Mouse (Mus musculus): ENCODE results near the gene Amigo1. TPM values are rescaled to one million over a fixed set of nuclear protein-coding genes. Genes with fewer than 3 reads are reported as not detected.

Amigo1 gene
- polyA plus RNA-seq, 1 experiment from 2014 or later: 11.3 TPM

GRCm38 (mm10) chr3:108158383-108159037 lies 27.6 kb upstream of the Amigo1 start:
- Histone ChIP-seq H3K4me2 (replicated peaks) (no peak overlapping the region), H3K9ac (peak overlapping the region; percentile 2; the same call in 1 of the 2 replicates), H3K4me1 (replicated peaks; ENCODE audit: control insufficient read depth, insufficient read depth, low read length) (peaks cover 10% of the 10 kb centered on the region; the same call in 1 of the 2 replicates), H3K4me3 (replicated peaks; ENCODE audit: low read length) (no peak overlapping the region), H3K36me3 (replicated peaks; ENCODE audit: control insufficient read depth, insufficient read depth) (no peaks in the 10 kb centered on the region), H3K27ac (peak overlapping the region; percentile 71), H3K9me3 (ENCODE audit: control insufficient read depth, low read length) (no peaks in the 10 kb centered on the region), H3K27me3 (ENCODE audit: control insufficient read depth, insufficient read depth, low read length) (no peaks in the 10 kb centered on the region)
- ATAC-seq (ENCODE audit: low FRiP score): peak; percentile 42; the same call in 1 of the 2 replicates
- 55% methylated on average over 9 of the region's 9 CpGs for WGBS
- no peak for DNase-seq (ENCODE audit: low spot score)

- Histone ChIP-seq H3K9me3 (ENCODE audit: control insufficient read depth, low read length) (no peaks in the 10 kb centered on the region), H3K4me3 (replicated peaks; ENCODE audit: low read length) (no peak overlapping the region), H3K36me3 (replicated peaks; ENCODE audit: control insufficient read depth, insufficient read depth) (no peaks in the 10 kb centered on the region), H3K9ac (no peak overlapping the region), H3K27me3 (ENCODE audit: control insufficient read depth, insufficient read depth, low read length) (no peaks in the 10 kb centered on the region), H3K4me2 (replicated peaks) (no peak overlapping the region), H3K27ac (no peak overlapping the region), H3K4me1 (replicated peaks; ENCODE audit: control insufficient read depth, insufficient read depth, low read length) (peaks cover 28% of the 10 kb centered on the region)
- ATAC-seq (ENCODE audit: low FRiP score): no peak
- 71% methylated on average over 5 of the region's 5 CpGs for WGBS
- no peak for DNase-seq (ENCODE audit: low spot score)
Observed at GRCm38 (mm10) chr3:108164091-108164490, 22.0 kb upstream of the Amigo1 start.

GRCm38 (mm10) chr3:108164807-108165206 lies 21.3 kb upstream of the Amigo1 start:
- Histone ChIP-seq H3K4me2 (replicated peaks) (peak overlapping the region; percentile 41), H3K4me1 (replicated peaks; ENCODE audit: control insufficient read depth, insufficient read depth, low read length) (peaks cover 31% of the 10 kb centered on the region), H3K4me3 (replicated peaks; ENCODE audit: low read length) (0 out of 2 replicates have a peak overlapping the region, but pooled peaks have one; percentile 2), H3K27ac (peak overlapping the region; percentile 68), H3K9ac (peak overlapping the region; percentile 16; the same call in 1 of the 2 replicates), H3K27me3 (ENCODE audit: control insufficient read depth, insufficient read depth, low read length) (no peaks in the 10 kb centered on the region), H3K36me3 (replicated peaks; ENCODE audit: control insufficient read depth, insufficient read depth) (no peaks in the 10 kb centered on the region), H3K9me3 (ENCODE audit: control insufficient read depth, low read length) (no peaks in the 10 kb centered on the region)
- 12% methylated on average over 9 of the region's 9 CpGs for WGBS
- peak; percentile 97 for DNase-seq (ENCODE audit: low spot score)
- ATAC-seq (ENCODE audit: low FRiP score): peak; percentile 78

- 19% methylated on average over 10 of the region's 10 CpGs for WGBS
- Histone ChIP-seq H3K9ac (0 out of 2 replicates have a peak overlapping the region, but pooled peaks have one; percentile 4), H3K4me1 (replicated peaks; ENCODE audit: control insufficient read depth, insufficient read depth, low read length) (peaks cover 31% of the 10 kb centered on the region), H3K27ac (peak overlapping the region; percentile 68), H3K4me2 (replicated peaks) (no peak overlapping the region), H3K36me3 (replicated peaks; ENCODE audit: control insufficient read depth, insufficient read depth) (no peaks in the 10 kb centered on the region), H3K4me3 (replicated peaks; ENCODE audit: low read length) (no peak overlapping the region), H3K27me3 (ENCODE audit: control insufficient read depth, insufficient read depth, low read length) (no peaks in the 10 kb centered on the region), H3K9me3 (ENCODE audit: control insufficient read depth, low read length) (no peaks in the 10 kb centered on the region)
- DNase-seq (ENCODE audit: low spot score) (no peak), ATAC-seq (ENCODE audit: low FRiP score) (peak; percentile 5; the same call in 1 of the 2 replicates)
Observed at GRCm38 (mm10) chr3:108165532-108166315, 20.4 kb upstream of the Amigo1 start.

- no peaks in the 10 kb centered on the region for H3K36me3 ChIP-seq (replicated peaks; ENCODE audit: control insufficient read depth, insufficient read depth)
- ATAC-seq (ENCODE audit: low FRiP score): peak; percentile 61
- WGBS: 4% methylated on average over 9 of the region's 11 CpGs
- H3K9me3 ChIP-seq (ENCODE audit: control insufficient read depth, low read length): no peaks in the 10 kb centered on the region
- DNase-seq (ENCODE audit: low spot score): peak; percentile 52
- H3K9ac ChIP-seq: no peak overlapping the region
- peaks cover 31% of the 10 kb centered on the region for H3K4me1 ChIP-seq (replicated peaks; ENCODE audit: control insufficient read depth, insufficient read depth, low read length)
- H3K4me3 ChIP-seq (replicated peaks; ENCODE audit: low read length): no peak overlapping the region
- no peaks in the 10 kb centered on the region for H3K27me3 ChIP-seq (ENCODE audit: control insufficient read depth, insufficient read depth, low read length)
- peak overlapping the region; percentile 72 for H3K27ac ChIP-seq
- H3K4me2 ChIP-seq (replicated peaks): no peak overlapping the region
Observed at GRCm38 (mm10) chr3:108166486-108167211, 19.5 kb upstream of the Amigo1 start.

GRCm38 (mm10) chr3:108167499-108167898 lies 18.6 kb upstream of the Amigo1 start:
- Histone ChIP-seq H3K4me3 (replicated peaks; ENCODE audit: low read length) (no peak overlapping the region), H3K9me3 (ENCODE audit: control insufficient read depth, low read length) (no peaks in the 10 kb centered on the region), H3K9ac (no peak overlapping the region), H3K36me3 (replicated peaks; ENCODE audit: control insufficient read depth, insufficient read depth) (no peaks in the 10 kb centered on the region), H3K4me1 (replicated peaks; ENCODE audit: control insufficient read depth, insufficient read depth, low read length) (peaks cover 31% of the 10 kb centered on the region), H3K4me2 (replicated peaks) (no peak overlapping the region), H3K27ac (peak overlapping the region; percentile 72), H3K27me3 (ENCODE audit: control insufficient read depth, insufficient read depth, low read length) (no peaks in the 10 kb centered on the region)
- DNase-seq (ENCODE audit: low spot score) (no peak), ATAC-seq (ENCODE audit: low FRiP score) (no peak)
- 34% methylated on average over 14 of the region's 14 CpGs for WGBS

GRCm38 (mm10) chr3:108169199-108169598 lies 16.9 kb upstream of the Amigo1 start:
- H3K36me3 ChIP-seq (replicated peaks; ENCODE audit: control insufficient read depth, insufficient read depth): no peaks in the 10 kb centered on the region
- DNase-seq (ENCODE audit: low spot score) (no peak), ATAC-seq (ENCODE audit: low FRiP score) (no peak)
- no peaks in the 10 kb centered on the region for H3K27me3 ChIP-seq (ENCODE audit: control insufficient read depth, insufficient read depth, low read length)
- no peak overlapping the region for H3K9ac ChIP-seq
- WGBS: 36% methylated on average over 3 of the region's 3 CpGs
- H3K9me3 ChIP-seq (ENCODE audit: control insufficient read depth, low read length): no peaks in the 10 kb centered on the region
- peaks cover 33% of the 10 kb centered on the region for H3K4me1 ChIP-seq (replicated peaks; ENCODE audit: control insufficient read depth, insufficient read depth, low read length)
- H3K4me2 ChIP-seq (replicated peaks): no peak overlapping the region
- no peak overlapping the region for H3K4me3 ChIP-seq (replicated peaks; ENCODE audit: low read length)
- H3K27ac ChIP-seq: no peak overlapping the region

DNA sequence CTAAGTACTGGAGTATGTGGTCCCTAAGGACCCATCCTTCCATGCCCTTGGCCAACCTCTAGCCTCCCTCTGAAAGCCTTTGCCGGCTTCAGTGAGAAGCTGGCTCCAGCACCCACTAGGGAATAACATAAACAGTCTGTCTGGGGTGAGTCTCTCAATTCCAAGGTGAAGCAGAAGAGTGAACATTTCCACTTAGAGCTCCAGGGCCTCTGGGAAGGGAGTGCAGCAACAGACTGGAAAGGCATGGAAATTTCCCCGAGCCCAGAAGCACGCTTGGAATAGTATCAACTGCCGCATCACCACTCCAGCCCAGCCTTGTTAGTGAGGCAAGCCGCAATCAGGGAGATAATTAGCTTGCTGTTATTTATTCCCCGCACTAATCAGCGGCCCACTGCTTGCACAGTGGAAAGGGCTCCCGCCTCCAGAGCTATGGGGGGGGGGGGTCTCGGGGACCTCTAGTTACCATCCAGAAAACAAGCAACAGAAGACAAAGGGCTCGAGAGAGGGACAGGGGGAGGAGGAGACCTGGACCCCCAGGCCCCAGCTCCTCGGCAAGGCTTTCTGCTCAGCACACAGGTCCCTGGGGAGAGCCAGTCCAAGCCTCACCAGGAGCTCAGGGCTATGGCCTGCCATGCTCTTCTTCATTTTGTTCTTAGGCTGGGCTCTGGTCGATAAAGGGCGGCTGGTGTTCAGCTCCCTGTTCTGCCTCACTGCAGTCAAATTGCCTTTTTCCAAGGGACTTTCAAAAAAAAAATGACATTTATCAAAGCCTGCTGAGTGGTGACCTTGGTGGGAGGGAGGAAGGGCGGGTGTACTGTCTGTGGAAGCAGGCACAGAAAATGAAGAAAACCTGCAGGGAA lies 11.2 kb upstream of the Amigo1 start:
- Histone ChIP-seq H3K4me3 (replicated peaks; ENCODE audit: low read length) (no peak overlapping the region), H3K27ac (peak overlapping the region; percentile 89), H3K9ac (peak overlapping the region; percentile 38; the same call in 1 of the 2 replicates), H3K36me3 (replicated peaks; ENCODE audit: control insufficient read depth, insufficient read depth) (no peaks in the 10 kb centered on the region), H3K4me1 (replicated peaks; ENCODE audit: control insufficient read depth, insufficient read depth, low read length) (peaks cover 16% of the 10 kb centered on the region), H3K27me3 (ENCODE audit: control insufficient read depth, insufficient read depth, low read length) (no peaks in the 10 kb centered on the region), H3K4me2 (replicated peaks) (peak overlapping the region; percentile 34), H3K9me3 (ENCODE audit: control insufficient read depth, low read length) (no peaks in the 10 kb centered on the region)
- 18% methylated on average over 14 of the region's 14 CpGs for WGBS
- DNase-seq (ENCODE audit: low spot score) (peak; percentile 73), ATAC-seq (ENCODE audit: low FRiP score) (peak; percentile 85)

All from hindbrain, embryonic 14.5 days (tissue).